Mouse (Mus musculus) limb, embryonic 13.5 days (tissue): Measurements from ENCODE around the gene Slc35a1. TPM values are rescaled to one million over a fixed set of nuclear protein-coding genes. Genes with fewer than 3 reads are reported as not detected.

Experiments
- ATAC-seq: fragments of 200-750 bp; cut with Nextera tagmentation; 2 replicates; pipeline ENCODE4 v1.8.0; 2017; ENCODE audit warnings: low read depth, moderate number of reproducible peaks, moderate TSS enrichment; ENCODE audit not compliant: low FRiP score
- H3K27ac ChIP-seq: fragments of 300-500 bp; sonication (generic); 2 replicates; pipeline ENCODE4 v1.5.1; 2015; ENCODE audit warnings: inconsistent platforms, mild to moderate bottlenecking, moderate library complexity
- H3K27me3 ChIP-seq: fragments of 300-500 bp; sonication (generic); 2 replicates; pipeline ENCODE4 v1.6.1; 2015; ENCODE audit warnings: mild to moderate bottlenecking, inconsistent platforms
- H3K36me3 ChIP-seq: fragments of 300-500 bp; sonication (generic); 2 replicates; pipeline ENCODE4 v1.6.1; 2015; ENCODE audit warnings: inconsistent platforms, mild to moderate bottlenecking, moderate library complexity
- H3K4me1 ChIP-seq: fragments of 300-500 bp; sonication (generic); 2 replicates; pipeline ENCODE4 v1.6.1; 2015; ENCODE audit warnings: inconsistent platforms
- H3K4me2 ChIP-seq: fragments of 300-500 bp; sonication (generic); replicated peaks from 2 replicates; pipeline ENCODE4 v1.6.1; 2015; ENCODE audit warnings: inconsistent platforms, mild to moderate bottlenecking, moderate library complexity
- H3K4me3 ChIP-seq: fragments of 300-500 bp; sonication (generic); 2 replicates; pipeline ENCODE4 v1.5.1; 2015; ENCODE audit warnings: moderate library complexity, mild to moderate bottlenecking, inconsistent platforms
- H3K9ac ChIP-seq: fragments of 300-500 bp; sonication (generic); 2 replicates; pipeline ENCODE4 v1.6.1; 2015; ENCODE audit warnings: mild to moderate bottlenecking, inconsistent platforms
- H3K9me3 ChIP-seq: fragments of 300-500 bp; sonication (generic); 2 replicates; pipeline ENCODE4 v1.6.1; 2016; ENCODE audit warnings: inconsistent platforms
- WGBS: fragments of 180-500 bp; shearing (Covaris S2); methylation state at CpG from one replicate; pipeline ENCODE4 v1.1.7; 2015; 5-methylcytosine and 5-hydroxymethylcytosine counted together
- polyA plus RNA-seq: library from polyadenylated mRNA; unstranded; fragments of >200 nt; fragmentation: Nextera tagmentation; extraction: Ambion mirVana; gene quantifications from 2 replicates; pipeline ENCODE4 v1.2.1, GENCODE M21; 2015

Slc35a1 gene
- polyA plus RNA-seq, 1 experiment from 2014 or later = 58.0 TPM

GRCm38 (mm10) chr4:34613571-34614145, 73.6 kb downstream of the Slc35a1 start:
- Histone ChIP-seq H3K4me1 (peaks cover 21% of the 10 kb centered on the region), H3K27ac (0 out of 2 replicates have a peak overlapping the region, but pooled peaks have one; percentile 33), H3K4me3 (peak overlapping the region; percentile 85), H3K27me3 (no peaks in the 10 kb centered on the region), H3K36me3 (peaks cover 9% of the 10 kb centered on the region), H3K9ac (peak overlapping the region; percentile 86), H3K9me3 (no peaks in the 10 kb centered on the region), H3K4me2 (peak overlapping the region; percentile 92)
- no peak for ATAC-seq
- 45% methylated on average over 6 of the region's 6 CpGs for WGBS

Other genes starting within 250 kb of the Slc35a1 start
- 53.8 and 59.7 TPM in 2 replicates for gene Akirin2, start 136.5 kb downstream of the Slc35a1 start, polyA plus RNA-seq
- 97.2 and 98.4 TPM in 2 replicates for gene Orc3, start 72.5 kb downstream of the Slc35a1 start, polyA plus RNA-seq
- gene Rars2, start 72.5 kb downstream of the Slc35a1 start, polyA plus RNA-seq = 66.0 and 67.5 TPM in 2 replicates
- 0.32 TPM in 1 of 2 replicates, not detected in the other for gene Cfap206, start 42.8 kb upstream of the Slc35a1 start, polyA plus RNA-seq
- not detected in 2 replicates for gene Gm136, start 68.8 kb upstream of the Slc35a1 start, polyA plus RNA-seq
- 43.6 and 49.9 TPM in 2 replicates for gene Smim8, start 91.0 kb upstream of the Slc35a1 start, polyA plus RNA-seq
- 24.1 and 26.0 TPM in 2 replicates for gene Zfp292, start 195.5 kb upstream of the Slc35a1 start, polyA plus RNA-seq
- gene Cga, start 206.3 kb upstream of the Slc35a1 start, polyA plus RNA-seq = not detected in 2 replicates